Mouse (Mus musculus) activated CD4-positive, CD25-positive, alpha-beta regulatory T cell, adult 9 weeks (primary cell): ENCODE measurements around the gene Olfr967. TPM values are rescaled to one million over a fixed set of nuclear protein-coding genes. Genes with fewer than 3 reads are reported as not detected.

Experiments used
- polyA plus RNA-seq: library from polyadenylated mRNA; unstranded; fragments of 100-300 nt; shearing (Covaris generic); gene quantifications from one replicate; pipeline ENCODE4 v1.2.1, GENCODE M21; 2017

Olfr967 gene
- polyA plus RNA-seq: not detected

DNA sequence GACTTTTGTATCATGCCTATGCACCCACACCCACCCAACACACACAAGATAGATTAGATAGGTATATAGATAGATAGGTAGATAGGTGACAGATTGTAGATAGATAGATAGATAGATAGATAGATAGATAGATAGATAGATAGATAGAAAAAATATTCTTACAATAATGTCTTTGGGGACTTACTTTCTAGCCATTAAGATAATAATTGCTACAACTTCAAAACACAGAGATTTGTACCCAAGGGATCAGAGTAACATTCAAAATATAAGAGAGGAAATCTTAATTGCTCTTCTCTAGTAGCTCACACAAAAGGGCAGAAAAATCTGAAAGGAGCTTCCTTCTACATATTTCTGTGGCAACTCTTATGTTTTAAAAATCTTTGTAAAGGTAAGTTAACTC is at the start of gene Olfr967:
Gene Olfr967, plus strand, starts transcription at position 301 of the 400 bp plus-strand sequence.

GRCm38 (mm10) chr9:39707017-39707416 is 39.0 kb upstream of the Olfr967 start, which contains the start of gene Olfr149:
Olfr149 (minus strand) TSS chr9:39707117.

GRCm38 (mm10) chr9:39711053-39711452 is 35.0 kb upstream of the Olfr967 start, which contains the start of gene Olfr965:
Olfr965 (plus strand) TSS chr9:39711353.

GRCm38 (mm10) chr9:39730678-39731077 is 15.4 kb upstream of the Olfr967 start, which contains the start of gene Olfr150:
Olfr150 (plus strand) TSS chr9:39730978.

DNA sequence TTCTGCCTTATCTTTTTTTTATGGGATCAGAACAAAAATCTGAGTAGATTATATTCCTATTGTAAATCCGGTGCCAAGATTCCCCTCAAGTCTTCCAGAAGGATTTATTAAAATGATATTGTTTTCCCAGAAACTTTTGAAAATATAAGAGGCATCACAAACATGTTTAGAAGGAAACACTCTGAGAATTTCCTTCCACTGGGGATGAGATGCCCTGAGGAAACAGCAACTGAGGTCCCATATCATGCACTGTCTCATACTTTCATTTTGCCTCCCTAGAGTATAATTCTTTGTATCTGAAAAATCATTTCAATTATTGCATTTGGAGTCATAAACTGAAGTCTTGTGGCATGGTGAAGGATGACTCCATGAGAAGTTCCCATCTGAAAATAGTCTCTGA is 37.1 kb downstream of the Olfr967 start, which contains the start of gene Olfr968:
Gene Olfr968, minus strand, starts transcription at position 101 of the 400 bp plus-strand sequence.

GRCm38 (mm10) chr9:39790558-39790957 is 44.5 kb downstream of the Olfr967 start, which contains the start of gene Olfr969:
Olfr969 (plus strand) TSS chr9:39790945.

Other genes starting within 250 kb of the Olfr967 start
- not detected for gene Olfr957, start 230.4 kb upstream of the Olfr967 start, polyA plus RNA-seq
- gene Olfr958, start 192.2 kb upstream of the Olfr967 start, polyA plus RNA-seq: not detected
- gene Olfr959, start 170.7 kb upstream of the Olfr967 start, polyA plus RNA-seq: not detected
- gene AW551984, start 141.8 kb upstream of the Olfr967 start, polyA plus RNA-seq: not detected
- gene Olfr148, start 135.6 kb upstream of the Olfr967 start, polyA plus RNA-seq: not detected
- not detected for gene Olfr960, start 124.9 kb upstream of the Olfr967 start, polyA plus RNA-seq
- gene Olfr961, start 101.2 kb upstream of the Olfr967 start, polyA plus RNA-seq: not detected
- not detected for gene Olfr963, start 79.0 kb upstream of the Olfr967 start, polyA plus RNA-seq
- gene Olfr149, start 39.1 kb upstream of the Olfr967 start, polyA plus RNA-seq: not detected
- not detected for gene Olfr965, start 34.9 kb upstream of the Olfr967 start, polyA plus RNA-seq
- gene Olfr150, start 15.3 kb upstream of the Olfr967 start, polyA plus RNA-seq: not detected
- gene Olfr968, start 37.0 kb downstream of the Olfr967 start, polyA plus RNA-seq: not detected
- gene Olfr969, start 44.7 kb downstream of the Olfr967 start, polyA plus RNA-seq: not detected
- not detected for gene Olfr970, start 62.6 kb downstream of the Olfr967 start, polyA plus RNA-seq
- gene Olfr971, start 90.6 kb downstream of the Olfr967 start, polyA plus RNA-seq: not detected
- gene Olfr972, start 120.2 kb downstream of the Olfr967 start, polyA plus RNA-seq: not detected
- not detected for gene Olfr229, start 161.1 kb downstream of the Olfr967 start, polyA plus RNA-seq
- not detected for gene Olfr974, start 191.3 kb downstream of the Olfr967 start, polyA plus RNA-seq
- not detected for gene Olfr975, start 205.8 kb downstream of the Olfr967 start, polyA plus RNA-seq
- gene Olfr976, start 214.9 kb downstream of the Olfr967 start, polyA plus RNA-seq: not detected
- not detected for gene Olfr978, start 245.9 kb downstream of the Olfr967 start, polyA plus RNA-seq